Mouse (Mus musculus): ENCODE data around the gene D830030K20Rik. TPM values are rescaled to one million over a fixed set of nuclear protein-coding genes. Genes with fewer than 3 reads are reported as not detected.

Gene D830030K20Rik
- 3.3 and 5.2 TPM in 2 replicates for polyA plus RNA-seq (2012; rRNA removed)

DNA sequence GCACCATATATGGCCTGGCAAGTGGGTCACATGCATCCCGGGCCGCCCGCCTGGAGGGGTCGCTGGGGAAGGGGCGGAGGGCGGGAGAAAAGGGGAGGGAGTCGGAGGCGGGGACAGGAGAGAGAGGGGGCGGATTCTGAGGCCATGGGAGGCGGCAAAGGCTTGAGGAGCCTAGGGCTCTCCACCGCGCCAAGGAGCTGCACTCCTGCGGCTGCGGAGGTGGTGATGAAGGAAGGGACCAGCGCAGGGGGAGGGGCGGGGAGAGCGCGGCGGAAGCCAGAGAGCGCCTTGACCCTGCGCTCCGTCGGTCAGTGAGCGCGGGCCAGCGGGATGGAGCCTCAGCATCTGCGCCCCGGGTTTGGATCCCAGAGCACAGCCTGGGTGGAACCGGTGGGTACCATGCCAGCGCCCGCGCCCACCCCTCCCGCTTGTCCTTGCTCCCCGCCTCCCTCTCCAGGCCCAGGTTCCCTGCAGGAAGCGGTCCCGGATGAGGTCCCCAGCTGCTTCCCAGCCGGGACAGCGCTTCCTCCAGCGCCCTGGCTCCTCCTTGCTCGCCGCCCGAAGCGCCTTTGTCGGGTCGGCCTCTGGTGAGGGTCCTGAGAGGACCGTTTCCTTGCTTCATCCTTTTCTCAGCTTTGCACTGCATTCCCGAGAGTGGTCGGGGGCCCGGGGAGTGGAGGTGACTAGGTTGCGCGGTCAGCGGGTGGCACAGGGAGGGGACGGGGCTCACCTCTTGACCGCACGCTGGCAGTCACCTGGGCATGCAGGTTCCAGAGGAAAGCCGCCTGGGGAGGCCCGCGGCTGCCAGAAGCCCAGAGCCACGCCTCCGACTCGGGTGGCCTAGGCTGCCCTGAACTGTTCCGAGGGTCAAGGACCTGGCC is at the start of gene D830030K20Rik:
D830030K20Rik (plus strand) TSS at position 217 of the 881 bp plus-strand sequence.

DNA sequence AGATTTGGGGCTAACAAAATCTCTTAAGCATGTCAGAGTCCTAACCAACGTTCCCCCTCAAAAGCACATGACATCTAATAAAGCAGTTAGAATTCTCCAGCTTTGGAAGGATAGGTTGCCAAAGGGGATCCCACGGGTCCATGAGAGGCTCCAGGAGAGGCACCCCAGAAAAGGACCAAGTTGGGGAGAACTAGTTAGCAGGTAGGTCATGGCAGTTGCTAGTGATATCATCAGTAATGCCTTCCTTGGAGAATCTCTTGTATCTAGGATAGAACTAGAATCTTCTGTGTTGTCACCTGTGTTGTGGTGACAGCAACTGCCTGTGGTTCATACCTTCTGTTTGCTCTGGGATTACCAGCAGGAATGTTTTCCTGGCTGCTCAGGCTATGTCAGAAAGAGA is 20.3 kb upstream of the D830030K20Rik start, which contains the start of gene Gm5795:
Gm5795 (plus strand) TSS at position 301 of the 400 bp plus-strand sequence.

Other genes with a start within 250 kb of the D830030K20Rik start
- not detected in 2 replicates for gene Gm2888, start 178.5 kb upstream of the D830030K20Rik start, polyA plus RNA-seq (2012; rRNA removed)
- gene Gm2897, start 159.2 kb upstream of the D830030K20Rik start, polyA plus RNA-seq (2012; rRNA removed): 4.1 and 7.9 TPM in 2 replicates
- not detected in 2 replicates for gene Gm10340, start 74.5 kb upstream of the D830030K20Rik start, polyA plus RNA-seq (2012; rRNA removed)
- not detected in 2 replicates for gene Gm5795, start 20.2 kb upstream of the D830030K20Rik start, polyA plus RNA-seq (2012; rRNA removed)
- not detected in 2 replicates for gene Gm2956, start 124.1 kb downstream of the D830030K20Rik start, polyA plus RNA-seq (2012; rRNA removed)
- not detected in 2 replicates for gene Gm10413, start 186.6 kb downstream of the D830030K20Rik start, polyA plus RNA-seq (2012; rRNA removed)
- 1.1 and 2.1 TPM in 2 replicates for gene Gm10409, start 204.1 kb downstream of the D830030K20Rik start, polyA plus RNA-seq (2012; rRNA removed)
- gene Gm3005, start 219.6 kb downstream of the D830030K20Rik start, polyA plus RNA-seq (2012; rRNA removed): 2.0 and 3.7 TPM in 2 replicates
- gene Gm10408, start 240.9 kb downstream of the D830030K20Rik start, polyA plus RNA-seq (2012; rRNA removed): not detected in 2 replicates

Data from central nervous system, embryonic 11.5 days (tissue).